Mouse (Mus musculus) kidney, embryonic 15.5 days (tissue): ENCODE data around the gene Hist1h3c. TPM values are rescaled to one million over a fixed set of nuclear protein-coding genes. Genes with fewer than 3 reads are reported as not detected.
"Not testable (repeated sequence)": the region's sequence is repeated elsewhere in the genome, so short reads cannot be mapped to it uniquely, and the experiment has no call there.

Experiments used
- ATAC-seq: fragments of 200-750 bp; cut with Nextera tagmentation; replicated peaks from 2 replicates; pipeline ENCODE4 v1.8.0; 2017; ENCODE audit warnings: moderate TSS enrichment; ENCODE audit not compliant: low FRiP score
- H3K27ac ChIP-seq: fragments of 300-500 bp; sonication (generic); 2 replicates; pipeline ENCODE4 v1.5.1; 2015; ENCODE audit warnings: mild to moderate bottlenecking, inconsistent platforms
- H3K27me3 ChIP-seq: fragments of 300-500 bp; sonication (generic); 2 replicates; pipeline ENCODE4 v1.6.1; 2015; ENCODE audit warnings: inconsistent platforms
- H3K36me3 ChIP-seq: fragments of 300-500 bp; sonication (generic); 2 replicates; pipeline ENCODE4 v1.6.1; 2015; ENCODE audit warnings: inconsistent platforms
- H3K4me1 ChIP-seq: fragments of 300-500 bp; sonication (generic); 2 replicates; pipeline ENCODE4 v1.6.1; 2015; ENCODE audit warnings: inconsistent platforms
- H3K4me2 ChIP-seq: fragments of 300-500 bp; sonication (generic); 2 replicates; pipeline ENCODE4 v1.6.1; 2015; ENCODE audit warnings: moderate library complexity, mild to moderate bottlenecking, inconsistent platforms
- H3K4me3 ChIP-seq: fragments of 300-500 bp; sonication (generic); replicated peaks from 2 replicates; pipeline ENCODE4 v1.5.1; 2015; ENCODE audit warnings: mild to moderate bottlenecking, inconsistent platforms
- H3K9ac ChIP-seq: fragments of 300-500 bp; sonication (generic); 2 replicates; pipeline ENCODE4 v1.6.1; 2015; ENCODE audit warnings: mild to moderate bottlenecking, inconsistent platforms
- H3K9me3 ChIP-seq: fragments of 300-500 bp; sonication (generic); replicated peaks from 2 replicates; pipeline ENCODE4 v1.6.1; 2016; ENCODE audit warnings: inconsistent platforms
- WGBS: fragments of 180-500 bp; shearing (Covaris S2); methylation state at CpG from one replicate; pipeline ENCODE4 v1.1.7; 2015; ENCODE audit warnings: mixed read lengths; 5-methylcytosine and 5-hydroxymethylcytosine counted together
- polyA plus RNA-seq: library from polyadenylated mRNA; unstranded; fragments of >200 nt; fragmentation: Nextera tagmentation; extraction: Ambion mirVana; gene quantifications from 2 replicates; pipeline ENCODE4 v1.2.1, GENCODE M21; 2015

The Hist1h3c gene
- polyA plus RNA-seq, 1 experiment from 2014 or later, result 13.5 TPM

DNA sequence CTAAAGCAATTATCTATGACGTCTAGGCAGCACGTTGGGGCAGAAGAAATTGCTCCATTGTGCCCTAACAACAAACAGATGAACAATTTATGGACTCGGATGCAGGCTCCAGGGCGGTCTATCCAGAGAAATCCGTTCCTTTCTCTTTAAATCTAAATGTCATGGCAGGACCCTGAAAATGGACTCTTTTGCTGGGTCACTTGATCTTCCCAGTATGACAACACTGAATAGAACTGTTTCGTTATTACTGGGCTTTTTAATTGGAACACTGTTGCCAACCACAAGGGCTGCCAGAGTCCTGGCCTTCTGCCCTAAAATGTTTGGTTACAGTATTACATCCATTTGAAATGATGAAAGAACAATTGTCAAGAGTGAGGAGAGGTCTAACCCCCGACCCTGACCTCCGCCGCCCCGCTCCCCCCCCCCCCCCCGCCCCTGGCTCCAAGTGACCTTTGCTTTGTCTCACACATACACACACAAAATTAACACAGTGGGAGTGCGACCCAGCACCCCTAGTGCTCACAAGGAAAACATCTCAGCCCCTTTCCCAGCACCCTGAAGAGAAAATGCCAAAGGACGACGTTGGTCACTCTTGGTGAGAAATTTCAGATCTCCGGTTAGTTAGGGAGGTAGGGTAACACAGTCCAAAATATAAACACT, 35.6 kb downstream of the Hist1h3c start:
- Histone ChIP-seq H3K27ac (no peak overlapping the region), H3K9me3 (no peaks in the 10 kb centered on the region), H3K27me3 (no peaks in the 10 kb centered on the region), H3K4me3 (peak overlapping the region; percentile 46), H3K4me1 (peaks cover 8% of the 10 kb centered on the region), H3K9ac (peak overlapping the region; percentile 53), H3K4me2 (peak overlapping the region; percentile 73), H3K36me3 (no peaks in the 10 kb centered on the region)
- no peak for ATAC-seq
- whole genome bisulfite sequencing, result 23% methylated on average over 15 of the region's 15 CpGs

DNA sequence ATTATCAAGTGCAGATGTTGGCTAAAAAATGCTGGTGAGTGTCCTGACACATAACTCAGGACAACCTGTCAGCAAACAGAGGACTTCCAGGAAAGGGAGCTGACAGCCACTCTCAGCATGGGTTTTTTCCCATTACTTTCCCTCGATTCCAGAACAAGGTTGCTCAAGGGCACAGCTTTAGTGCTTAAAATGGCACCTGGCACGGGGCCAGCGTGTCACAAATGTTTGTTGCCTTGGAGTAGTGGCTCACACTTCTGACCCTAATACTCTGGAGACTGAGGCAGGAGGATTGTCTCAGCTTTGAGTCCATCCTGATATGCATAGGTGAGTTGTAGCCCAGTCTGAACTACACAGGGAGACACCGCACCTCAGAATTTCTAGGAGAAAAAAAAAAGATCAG, 36.7 kb downstream of the Hist1h3c start:
- H3K9ac ChIP-seq, result no peak overlapping the region
- no peaks in the 10 kb centered on the region for H3K9me3 ChIP-seq
- 68% methylated on average over 4 of the region's 4 CpGs for WGBS
- H3K4me3 ChIP-seq, result no peak overlapping the region
- H3K36me3 ChIP-seq, result no peaks in the 10 kb centered on the region
- no peak overlapping the region for H3K27ac ChIP-seq
- ATAC-seq, result no peak
- peaks cover 8% of the 10 kb centered on the region for H3K4me1 ChIP-seq
- H3K4me2 ChIP-seq, result no peak overlapping the region
- H3K27me3 ChIP-seq, result no peaks in the 10 kb centered on the region

DNA sequence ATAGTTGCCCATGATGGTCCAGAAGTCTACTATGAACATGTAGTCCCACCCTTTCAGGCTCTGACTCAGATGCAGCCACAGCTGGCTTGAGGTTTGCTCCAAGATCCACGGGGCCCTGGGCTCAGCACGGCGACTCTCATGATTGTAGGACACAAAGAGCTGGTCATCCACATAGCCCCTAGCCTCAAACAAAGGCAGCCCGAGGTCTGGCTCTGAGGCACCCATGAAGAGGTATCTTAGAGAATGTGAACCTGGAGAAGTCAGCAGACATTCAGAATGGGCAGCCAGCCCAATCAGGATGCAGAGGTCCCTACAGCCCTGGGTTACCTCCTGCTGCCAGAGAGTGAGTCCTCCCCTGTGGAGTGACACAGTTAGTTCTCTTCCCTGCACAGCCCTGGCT, 37.4 kb downstream of the Hist1h3c start:
- Histone ChIP-seq H3K27me3 (no peaks in the 10 kb centered on the region), H3K9ac (no peak overlapping the region), H3K9me3 (no peaks in the 10 kb centered on the region), H3K4me2 (no peak overlapping the region), H3K27ac (no peak overlapping the region), H3K4me3 (no peak overlapping the region), H3K4me1 (peaks cover 8% of the 10 kb centered on the region), H3K36me3 (no peaks in the 10 kb centered on the region)
- WGBS, result 83% methylated on average over 4 of the region's 4 CpGs
- no peak for ATAC-seq

DNA sequence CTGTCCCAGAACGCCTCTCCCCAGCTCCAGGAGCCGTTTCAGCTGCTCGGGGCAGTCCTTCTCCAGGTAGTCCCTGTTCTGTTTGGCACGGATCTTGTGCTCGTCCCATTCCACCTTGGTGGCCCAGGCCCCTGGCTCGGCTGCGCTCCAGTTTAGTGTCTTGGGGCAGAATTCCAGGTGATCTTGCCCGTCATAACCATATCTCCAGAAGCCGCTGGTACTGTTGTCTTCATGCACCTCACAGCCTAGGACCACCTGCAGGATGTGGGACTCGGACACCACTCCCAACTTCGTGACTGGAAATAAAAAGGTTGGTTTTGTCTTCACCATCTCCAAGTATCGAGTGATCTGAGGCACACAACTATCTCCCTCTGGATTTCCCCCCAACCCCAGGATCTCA, 38.6 kb downstream of the Hist1h3c start:
- ATAC-seq, result no peak
- no peak overlapping the region for H3K4me2 ChIP-seq
- no peaks in the 10 kb centered on the region for H3K36me3 ChIP-seq
- WGBS, result 95% methylated on average over 12 of the region's 12 CpGs
- H3K4me3 ChIP-seq, result no peak overlapping the region
- H3K9me3 ChIP-seq, result no peaks in the 10 kb centered on the region
- H3K27me3 ChIP-seq, result no peaks in the 10 kb centered on the region
- no peak overlapping the region for H3K27ac ChIP-seq
- H3K4me1 ChIP-seq, result peaks cover 8% of the 10 kb centered on the region
- H3K9ac ChIP-seq, result no peak overlapping the region

DNA sequence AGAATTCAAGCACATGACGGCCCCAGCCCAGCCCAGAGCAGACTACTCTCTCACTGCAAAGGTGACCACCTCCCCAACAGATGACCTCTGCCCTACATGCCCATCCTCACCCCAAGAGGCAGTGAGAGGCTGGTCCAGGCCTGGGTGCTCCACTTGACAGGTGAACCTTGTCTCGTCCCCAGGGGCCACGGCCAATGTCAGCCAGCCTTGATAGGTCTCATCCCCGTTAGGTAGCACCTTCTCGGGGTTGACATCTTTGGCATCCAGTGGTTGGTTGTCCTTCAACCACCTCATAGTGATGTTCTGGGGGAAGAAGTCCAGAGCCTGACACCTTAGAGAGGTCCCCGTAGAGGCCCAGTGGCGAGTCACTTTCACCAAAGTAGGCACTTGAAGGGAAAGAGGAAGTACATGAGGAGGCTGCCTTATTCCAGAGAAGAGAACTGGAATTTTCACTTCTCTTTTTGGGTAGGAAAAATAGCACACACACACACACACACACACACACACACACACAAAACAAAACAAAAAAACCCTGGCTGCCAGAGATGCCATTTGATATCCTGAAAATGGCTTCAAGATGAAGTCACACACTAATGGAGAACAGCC, 39.5 kb downstream of the Hist1h3c start:
- Histone ChIP-seq H3K4me2 (no peak overlapping the region), H3K4me1 (peaks cover 11% of the 10 kb centered on the region), H3K27me3 (no peaks in the 10 kb centered on the region), H3K9ac (no peak overlapping the region), H3K27ac (no peak overlapping the region), H3K9me3 (no peaks in the 10 kb centered on the region), H3K36me3 (no peaks in the 10 kb centered on the region), H3K4me3 (no peak overlapping the region)
- WGBS, result 90% methylated on average over 7 of the region's 7 CpGs
- ATAC-seq, result no peak

DNA sequence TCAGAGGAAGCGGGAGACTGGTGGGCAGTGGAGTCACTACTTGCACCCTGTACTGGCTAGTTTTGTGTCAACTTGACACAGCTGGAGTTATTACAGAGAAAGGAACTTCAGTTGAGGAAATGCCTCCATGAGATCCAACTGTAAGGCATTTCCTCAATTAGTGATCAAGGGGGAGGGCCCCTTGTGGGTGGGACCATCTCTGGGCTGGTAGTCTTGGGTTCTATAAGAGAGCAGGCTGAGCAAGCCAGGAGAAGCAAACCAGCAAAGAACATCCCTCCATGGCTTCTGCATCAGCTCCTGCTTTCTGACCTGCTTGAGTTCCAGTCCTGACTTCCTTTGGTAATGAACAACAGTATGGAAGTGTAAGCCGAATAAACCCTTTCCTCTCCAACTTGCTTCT, 42.6 kb downstream of the Hist1h3c start:
- H3K9me3 ChIP-seq, H3K4me2 ChIP-seq, ATAC-seq, H3K9ac ChIP-seq, H3K36me3 ChIP-seq, H3K27me3 ChIP-seq, H3K27ac ChIP-seq, H3K4me3 ChIP-seq: not testable (repeated sequence)
- H3K4me1 ChIP-seq, result peaks cover 11% of the 10 kb centered on the region
- WGBS, result 78% methylated on average over 2 of the region's 2 CpGs

DNA sequence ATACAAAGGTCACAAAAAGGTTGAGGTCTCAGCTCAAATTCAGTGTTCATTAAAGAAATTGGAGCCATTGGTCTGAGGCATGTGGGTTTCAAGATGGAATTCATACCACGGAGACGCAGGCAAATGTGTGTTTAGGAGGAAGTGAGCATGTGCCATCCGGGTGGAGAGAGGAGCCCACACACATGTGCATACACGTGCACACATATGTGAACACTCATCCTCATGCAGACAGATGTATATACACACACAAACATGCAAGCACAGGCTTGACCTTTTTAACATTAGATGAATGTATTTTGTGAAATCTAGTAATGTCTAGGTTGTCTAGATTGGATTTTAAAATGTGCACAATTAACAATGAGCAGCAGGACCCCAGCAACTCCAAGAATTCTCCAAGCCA, 43.2 kb downstream of the Hist1h3c start:
- Histone ChIP-seq H3K9ac (no peak overlapping the region), H3K36me3 (no peaks in the 10 kb centered on the region), H3K4me2 (no peak overlapping the region), H3K4me1 (peaks cover 11% of the 10 kb centered on the region), H3K4me3 (no peak overlapping the region), H3K27ac (no peak overlapping the region), H3K9me3 (no peaks in the 10 kb centered on the region), H3K27me3 (no peaks in the 10 kb centered on the region)
- 82% methylated on average over 4 of the region's 4 CpGs for WGBS
- no peak for ATAC-seq

DNA sequence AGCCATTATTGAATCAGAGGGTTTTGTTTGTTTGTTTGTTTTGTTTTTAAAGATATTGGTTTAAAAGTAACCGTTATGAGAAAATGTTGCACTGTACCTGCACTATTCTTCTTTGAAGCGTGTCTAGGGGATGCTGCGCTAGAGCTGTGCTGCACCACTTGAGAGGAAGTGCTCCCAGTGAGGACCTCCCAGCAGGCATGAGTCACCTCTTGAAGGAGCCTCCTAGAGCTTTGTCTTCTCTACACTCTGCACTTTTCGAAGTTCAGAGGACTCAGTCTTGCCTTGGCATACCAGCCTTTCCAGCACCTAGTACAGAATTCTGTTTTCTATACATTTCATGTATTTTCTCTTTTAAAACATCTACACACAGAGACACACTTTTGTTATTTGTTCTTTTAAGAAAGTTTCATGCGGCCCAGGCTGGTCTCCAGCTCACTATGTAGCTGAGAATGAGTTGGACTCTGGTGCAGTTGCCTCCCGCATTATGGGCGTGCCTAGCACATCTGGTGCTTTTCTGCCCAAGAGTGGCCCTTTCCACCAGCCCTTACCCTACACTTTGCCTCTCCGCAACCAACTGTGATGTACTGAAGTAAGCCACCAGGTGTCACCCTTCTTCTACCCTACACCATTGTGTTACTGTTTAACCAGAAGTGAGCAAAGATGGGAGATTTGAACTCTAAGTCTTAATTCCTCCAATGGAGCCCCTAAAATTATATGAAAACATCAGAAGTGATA, 44.4 kb downstream of the Hist1h3c start:
- H3K4me2 ChIP-seq, result no peak overlapping the region
- peak; percentile 55 for ATAC-seq
- 0 out of 2 replicates have a peak overlapping the region, but pooled peaks have one; percentile 45 for H3K27ac ChIP-seq
- no peak overlapping the region for H3K9ac ChIP-seq
- no peaks in the 10 kb centered on the region for H3K36me3 ChIP-seq
- no peaks in the 10 kb centered on the region for H3K9me3 ChIP-seq
- H3K4me1 ChIP-seq, result peaks cover 14% of the 10 kb centered on the region
- 28% methylated on average over 8 of the region's 8 CpGs for WGBS
- no peaks in the 10 kb centered on the region for H3K27me3 ChIP-seq
- H3K4me3 ChIP-seq, result no peak overlapping the region

DNA sequence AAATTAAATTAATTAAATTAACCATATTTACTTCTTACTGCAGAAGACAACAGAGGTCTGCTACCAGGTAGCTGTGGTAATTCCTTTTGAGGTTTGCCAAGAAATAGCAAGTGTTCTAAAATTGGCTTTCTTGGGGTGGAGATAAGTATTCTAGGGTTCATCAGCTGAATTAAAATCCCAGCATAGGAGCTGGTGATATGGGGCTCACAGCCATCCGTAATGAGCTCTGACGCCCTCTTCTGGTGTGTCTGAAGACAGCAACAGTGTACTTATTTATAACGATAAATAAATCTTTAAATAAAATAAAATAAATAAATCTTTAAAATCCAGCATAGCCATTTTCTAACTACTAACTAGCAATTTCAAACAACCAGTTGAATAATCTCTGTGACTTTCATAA, 45.6 kb downstream of the Hist1h3c start:
- Histone ChIP-seq H3K36me3 (no peaks in the 10 kb centered on the region), H3K4me1 (peaks cover 19% of the 10 kb centered on the region), H3K4me3 (no peak overlapping the region), H3K27me3 (no peaks in the 10 kb centered on the region), H3K27ac (no peak overlapping the region), H3K9ac (no peak overlapping the region), H3K9me3 (no peaks in the 10 kb centered on the region), H3K4me2 (no peak overlapping the region)
- no peak for ATAC-seq
- WGBS, result 71% methylated on average over 3 of the region's 3 CpGs

DNA sequence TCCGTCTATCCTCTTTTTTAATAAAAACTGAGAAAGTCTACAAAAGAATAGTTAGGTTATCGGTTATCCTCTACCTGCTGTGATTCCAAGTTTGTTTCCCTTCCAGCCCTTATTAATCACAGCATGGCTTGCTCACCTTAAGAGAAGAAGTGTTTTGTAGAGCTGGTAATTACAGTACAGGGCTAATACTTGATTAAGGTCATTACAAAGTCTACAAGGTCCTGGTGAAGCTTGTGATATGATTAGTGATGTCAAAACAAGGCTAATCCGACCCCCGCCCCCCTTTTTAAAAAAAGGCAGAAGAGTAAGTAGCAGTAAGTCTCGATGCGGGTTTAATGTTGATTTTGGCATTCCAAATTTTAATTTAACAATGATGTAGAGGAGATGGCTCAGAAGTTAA, 46.4 kb downstream of the Hist1h3c start:
- no peaks in the 10 kb centered on the region for H3K36me3 ChIP-seq
- peak overlapping the region; percentile 98 for H3K27ac ChIP-seq
- H3K4me3 ChIP-seq, result 0 out of 2 replicates have a peak overlapping the region, but pooled peaks have one; percentile 51
- peaks cover 19% of the 10 kb centered on the region for H3K4me1 ChIP-seq
- WGBS, result 76% methylated on average over 6 of the region's 6 CpGs
- no peak overlapping the region for H3K9ac ChIP-seq
- peak overlapping the region; percentile 69 for H3K4me2 ChIP-seq
- no peaks in the 10 kb centered on the region for H3K9me3 ChIP-seq
- no peaks in the 10 kb centered on the region for H3K27me3 ChIP-seq
- no peak for ATAC-seq

DNA sequence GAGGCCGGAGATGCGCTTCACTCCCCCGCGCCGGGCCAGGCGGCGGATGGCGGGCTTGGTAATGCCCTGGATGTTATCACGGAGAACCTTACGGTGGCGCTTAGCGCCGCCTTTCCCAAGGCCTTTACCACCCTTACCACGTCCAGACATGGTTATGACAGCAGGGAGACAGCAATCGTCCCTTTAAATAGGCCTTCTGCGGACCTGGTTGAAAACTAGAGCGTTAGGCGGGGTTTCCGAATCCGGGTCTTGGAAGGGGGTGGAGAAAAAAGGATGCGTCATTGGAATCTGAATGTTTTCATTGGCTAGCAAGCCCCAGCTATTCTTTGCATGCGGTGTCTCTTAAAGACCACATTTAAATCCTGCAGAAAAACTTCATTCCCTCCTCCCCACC, 47.1 kb downstream of the Hist1h3c start, which contains the start of gene Hist1h4c:
TSS of gene Hist1h4c (minus strand) at position 155 of the 394 bp plus-strand sequence.
- H3K27me3 ChIP-seq, result no peaks in the 10 kb centered on the region
- H3K36me3 ChIP-seq, result no peaks in the 10 kb centered on the region
- peak; percentile 97 for ATAC-seq
- H3K4me1 ChIP-seq, result peaks cover 19% of the 10 kb centered on the region
- peak within 1 kb of the TSS; percentile 98 for H3K27ac ChIP-seq
- peak within 1 kb of the TSS; percentile 69 for H3K4me2 ChIP-seq
- peak within 1 kb of the TSS; percentile 51 for H3K4me3 ChIP-seq
- WGBS, result 0% methylated on average over 22 of the region's 22 CpGs
- peak within 1 kb of the TSS; percentile 69 for H3K9ac ChIP-seq
- no peaks in the 10 kb centered on the region for H3K9me3 ChIP-seq
